Mouse (Mus musculus): ENCODE data around the gene Ccdc40.

DNA sequence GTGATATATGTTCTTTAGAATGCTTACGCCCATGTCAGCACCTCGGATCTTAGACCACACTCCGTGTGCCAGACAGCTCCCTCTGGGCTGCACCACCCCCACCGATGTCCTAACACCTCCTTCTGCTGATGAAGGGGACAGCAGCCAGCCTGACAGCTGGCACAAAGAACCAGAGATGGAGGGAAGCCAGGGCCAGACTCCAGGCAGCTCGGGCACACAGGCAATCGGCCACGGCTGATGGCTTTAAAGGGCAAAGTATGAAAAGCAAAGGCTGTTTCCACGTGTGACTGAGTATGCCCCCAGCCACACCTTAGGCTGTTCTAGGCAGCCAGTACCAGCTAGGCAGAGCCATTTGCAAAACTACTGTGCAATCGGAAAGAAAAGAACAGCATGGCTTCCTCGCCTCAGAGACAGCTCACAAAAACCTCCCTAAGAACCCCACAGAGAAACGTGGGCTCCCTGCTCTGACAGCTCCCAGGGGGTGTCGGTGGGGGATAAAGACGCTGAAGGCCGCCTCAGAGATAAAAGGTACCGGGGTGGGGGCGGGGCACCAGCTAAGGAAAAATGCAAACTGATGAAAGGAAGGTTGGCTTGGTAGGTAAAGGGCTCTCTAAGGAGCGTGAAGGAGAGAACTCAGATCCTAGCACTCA is 8.4 kb upstream of the Ccdc40 start:
- TF ChIP-seq CTCF (IDR thresholded peaks at IDR 0.05; ENCODE audit: low read depth, low read length) (no peak), POLR2A (IDR thresholded peaks at IDR 0.05; ENCODE audit: borderline replicate concordance, low read depth, low read length) (no peak)

All from bone marrow macrophage, adult 2 months (primary cell).